Mouse (Mus musculus) cortical plate, adult 2 months (tissue): ENCODE results near the gene Zfp507.

Experiments used
- CTCF ChIP-seq: fragments of 200-500 bp; IDR thresholded peaks from 2 replicates; pipeline ENCODE4 v1.5.1; 2011; ENCODE audit warnings: mild to moderate bottlenecking, control low read depth, low read length; ENCODE audit not compliant: insufficient read depth; ENCODE audit errors: extremely low read depth
- POLR2A ChIP-seq: fragments of 200-500 bp; IDR thresholded peaks from 2 replicates; pipeline ENCODE4 v1.6.1; 2011; ENCODE audit warnings: mild to moderate bottlenecking, low read length, control low read depth; ENCODE audit not compliant: insufficient read depth; ENCODE audit errors: extremely low read depth

- no peak for TF ChIP-seq CTCF
- no peak for TF ChIP-seq POLR2A
Measured at GRCm38 (mm10) chr7:35814759-35815551, 12.2 kb upstream of the Zfp507 start.
